Mouse (Mus musculus) kidney, postnatal 25 days (tissue): ENCODE results near the gene Atox1.
"Not testable (repeated sequence)": the region's sequence is repeated elsewhere in the genome, so short reads cannot be mapped to it uniquely, and the experiment has no call there.

Experiments used
- DNase-seq, 2 experiments: peaks; one replicate each; pipeline ENCODE4 v3.0.0; 2021; ENCODE audit warnings: mixed read lengths in 2 of 2

The Atox1 gene

GRCm38 (mm10) chr11:55450311-55450710, 10.7 kb downstream of the Atox1 start:
- no peak for DNase-seq

- DNase-seq = peak; percentile 68 to 84
Observed at GRCm38 (mm10) chr11:55449531-55449930, 11.5 kb downstream of the Atox1 start.

- DNase-seq = peak; percentile 80 to 86
Observed at GRCm38 (mm10) chr11:55446579-55446978, 14.5 kb downstream of the Atox1 start.

GRCm38 (mm10) chr11:55444772-55445171, 16.3 kb downstream of the Atox1 start:
- peak in 1 of 2 experiments; percentile 65 for DNase-seq

DNA sequence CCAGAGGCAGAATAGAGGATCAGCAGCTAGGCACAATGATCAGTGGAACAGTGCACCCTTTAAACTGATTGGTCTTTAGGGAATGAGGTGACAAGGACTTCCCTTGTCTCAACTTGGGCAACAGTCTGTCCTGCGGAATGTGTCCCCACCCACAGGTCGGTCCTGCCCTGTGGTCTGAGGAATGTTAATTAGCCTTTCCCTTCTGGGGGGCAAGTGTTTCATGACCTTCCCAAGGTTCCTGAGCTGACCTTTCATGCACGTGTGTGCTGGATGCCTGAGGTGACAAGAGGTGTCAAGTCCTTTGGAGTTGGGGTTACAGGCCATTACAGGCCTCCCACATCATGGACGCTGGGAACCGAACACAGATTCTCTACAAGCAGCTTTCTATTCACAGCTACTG, 21.3 kb downstream of the Atox1 start:
- DNase-seq = no peak

DNA sequence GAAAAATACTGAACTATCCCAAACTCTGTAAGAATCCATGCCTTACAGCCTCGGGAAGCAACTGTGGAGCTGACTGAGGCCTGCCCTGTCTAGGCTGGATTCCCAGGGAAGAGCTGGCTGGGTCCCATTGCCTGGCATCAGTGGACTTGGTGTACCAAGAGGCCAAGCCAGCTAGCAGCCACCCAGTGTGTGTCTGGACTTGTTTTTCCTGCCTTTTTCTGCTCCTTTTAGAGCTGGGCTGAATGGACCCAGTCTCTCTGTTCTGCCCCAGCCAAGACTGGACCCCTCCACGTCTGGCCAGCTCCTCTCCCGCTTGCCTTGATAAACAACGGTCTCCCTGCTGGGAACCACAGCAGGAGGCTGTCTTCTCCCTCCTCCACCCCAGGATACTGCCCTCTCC, 23.0 kb downstream of the Atox1 start:
- no peak for DNase-seq

DNA sequence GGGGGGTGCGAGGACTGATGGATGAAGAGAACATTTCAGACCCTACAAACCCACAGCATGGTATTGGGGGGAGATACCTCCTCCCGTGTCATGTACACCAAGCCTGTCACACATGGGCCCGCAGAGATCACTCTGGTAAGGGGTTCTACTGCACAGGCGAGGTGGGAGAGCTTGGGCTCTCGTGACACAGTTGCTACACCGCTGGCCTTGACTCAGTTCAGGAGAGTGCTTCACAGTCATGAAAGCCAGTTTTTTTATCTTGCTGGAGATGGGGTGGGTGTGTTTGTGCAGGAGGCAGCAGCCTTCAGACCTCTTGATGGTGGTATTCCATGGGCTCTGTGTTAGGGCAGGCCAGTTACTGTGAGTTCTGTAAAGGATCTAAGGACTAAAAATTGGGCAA, 24.9 kb downstream of the Atox1 start:
- no peak for DNase-seq

GRCm38 (mm10) chr11:55432981-55433380, 28.1 kb downstream of the Atox1 start:
- DNase-seq = no peak

DNA sequence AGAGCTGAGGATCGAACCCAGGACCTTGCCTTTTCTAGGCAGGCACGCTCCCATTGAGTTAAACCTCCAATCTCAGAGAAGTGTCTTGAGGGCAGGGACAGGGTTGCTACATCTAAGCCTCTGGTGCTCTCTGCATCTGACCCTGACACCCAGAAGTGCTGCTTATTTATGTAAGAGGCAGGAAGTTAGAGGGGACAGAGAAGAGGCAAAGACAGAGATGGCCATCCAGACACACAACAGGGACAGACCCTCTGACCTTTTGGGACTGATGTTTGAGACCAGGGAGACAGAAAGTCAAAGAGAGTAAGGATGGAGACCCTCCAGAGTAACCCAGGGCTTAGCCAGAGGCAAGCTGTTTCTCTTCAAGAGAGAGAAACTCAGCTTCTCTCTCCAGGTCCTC, 31.1 kb downstream of the Atox1 start:
- no peak for DNase-seq

GRCm38 (mm10) chr11:55428186-55429012, 32.6 kb downstream of the Atox1 start:
- DNase-seq = peak; percentile 93 to 95

DNA sequence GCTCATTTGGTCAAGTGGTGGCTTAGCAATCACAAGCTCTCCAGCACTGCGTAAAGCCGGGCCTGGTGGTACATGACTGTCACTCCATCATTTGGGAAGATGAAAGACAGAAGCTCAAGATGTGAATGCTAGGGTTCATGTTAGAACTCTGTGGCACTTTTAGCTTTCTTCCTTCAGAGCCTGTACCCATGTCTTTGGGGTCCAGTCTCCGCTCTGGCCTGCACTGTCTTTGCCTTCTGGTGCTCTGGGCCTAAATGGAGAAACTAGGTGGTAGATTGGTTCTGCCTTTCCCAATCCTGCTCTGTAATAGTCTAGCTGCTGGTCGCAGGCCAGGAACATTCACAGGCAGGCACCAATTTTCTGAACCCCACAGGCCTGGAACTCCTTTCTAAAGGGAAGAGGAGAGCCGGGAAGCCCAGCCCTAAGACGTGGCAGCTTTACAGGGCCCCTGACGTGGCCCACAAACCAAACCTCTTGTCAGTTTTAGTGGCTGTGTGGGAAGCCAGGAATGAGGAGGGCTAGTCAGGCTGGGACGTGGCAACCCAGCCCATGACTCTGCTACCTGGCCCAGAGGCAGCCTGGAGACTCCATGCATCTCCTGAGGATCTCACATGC, 36.2 kb downstream of the Atox1 start:
- DNase-seq = no peak

DNA sequence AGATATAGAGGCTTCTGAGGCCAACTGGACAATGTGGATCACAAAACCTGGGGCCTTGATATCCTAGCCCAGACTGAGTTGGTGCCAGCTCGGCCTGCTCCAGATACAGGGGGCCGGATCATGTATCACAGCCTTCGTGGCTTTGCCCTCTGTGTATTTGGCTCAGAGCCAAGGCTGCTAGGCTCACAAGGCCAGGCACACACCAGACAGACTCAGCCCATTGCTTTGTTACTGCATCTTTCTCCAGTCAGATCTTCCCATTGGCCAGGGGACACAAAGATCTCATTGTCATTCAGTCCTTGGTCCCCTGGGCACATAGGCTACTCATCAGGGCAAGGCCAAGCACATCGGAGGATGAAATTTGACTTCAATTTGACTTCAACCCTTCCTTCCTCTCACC, 37.3 kb downstream of the Atox1 start:
- DNase-seq = peak in 1 of 2 experiments; percentile 52

DNA sequence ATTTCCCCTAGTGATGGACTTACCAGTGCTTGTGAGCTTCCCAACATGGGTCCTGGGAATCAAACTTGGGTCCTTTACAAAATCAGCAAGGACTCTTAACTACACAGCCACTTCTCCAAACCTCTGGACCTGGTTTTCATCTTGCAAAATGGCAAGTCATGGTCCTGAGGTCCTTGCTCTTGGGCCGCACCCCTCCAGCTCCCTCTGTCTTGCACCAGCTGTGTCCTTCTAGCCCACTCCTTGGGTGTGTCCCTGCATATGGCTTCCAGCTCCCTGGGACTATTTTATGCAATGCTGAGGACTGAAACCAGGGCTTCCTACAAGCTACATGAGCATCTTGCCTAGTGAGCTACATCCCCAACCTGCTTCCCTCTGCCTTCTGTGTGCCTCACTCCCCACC, 38.1 kb downstream of the Atox1 start, which contains the start of gene Sparc:
Sparc (minus strand) TSS at position 206 of the 400 bp plus-strand sequence.
- DNase-seq = no peak

- DNase-seq = peak; percentile 76 to 81
Observed at GRCm38 (mm10) chr11:55419678-55420307, 41.2 kb downstream of the Atox1 start.

- DNase-seq = peak in 1 of 2 experiments; percentile 29
Observed at GRCm38 (mm10) chr11:55419296-55419677, 41.8 kb downstream of the Atox1 start.

GRCm38 (mm10) chr11:55418704-55419061, 42.4 kb downstream of the Atox1 start:
- no peak for DNase-seq

- peak; percentile 69 to 78 for DNase-seq
Observed at GRCm38 (mm10) chr11:55417898-55418703, 42.9 kb downstream of the Atox1 start.

- no peak for DNase-seq
Observed at GRCm38 (mm10) chr11:55416609-55417265, 44.3 kb downstream of the Atox1 start.

DNA sequence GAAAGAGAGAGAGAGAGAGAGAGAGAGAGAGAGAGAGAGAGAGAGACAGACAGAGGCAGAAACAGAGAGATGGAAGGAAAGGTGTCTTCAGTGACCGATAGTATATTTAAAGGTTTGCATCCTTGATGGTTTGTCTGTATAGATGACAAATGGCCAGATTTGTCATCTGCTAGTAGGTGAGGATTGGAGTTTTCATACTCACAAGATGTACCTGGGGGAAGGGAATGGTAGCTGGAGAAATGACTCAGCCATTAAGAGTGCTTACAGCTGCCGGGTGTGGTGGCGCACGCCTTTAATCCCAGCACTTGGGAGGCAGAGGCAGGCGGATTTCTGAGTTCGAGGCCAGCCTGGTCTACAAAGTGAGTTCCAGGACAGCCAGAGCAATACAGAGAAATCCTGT, 45.3 kb downstream of the Atox1 start:
- DNase-seq = not testable (repeated sequence)

DNA sequence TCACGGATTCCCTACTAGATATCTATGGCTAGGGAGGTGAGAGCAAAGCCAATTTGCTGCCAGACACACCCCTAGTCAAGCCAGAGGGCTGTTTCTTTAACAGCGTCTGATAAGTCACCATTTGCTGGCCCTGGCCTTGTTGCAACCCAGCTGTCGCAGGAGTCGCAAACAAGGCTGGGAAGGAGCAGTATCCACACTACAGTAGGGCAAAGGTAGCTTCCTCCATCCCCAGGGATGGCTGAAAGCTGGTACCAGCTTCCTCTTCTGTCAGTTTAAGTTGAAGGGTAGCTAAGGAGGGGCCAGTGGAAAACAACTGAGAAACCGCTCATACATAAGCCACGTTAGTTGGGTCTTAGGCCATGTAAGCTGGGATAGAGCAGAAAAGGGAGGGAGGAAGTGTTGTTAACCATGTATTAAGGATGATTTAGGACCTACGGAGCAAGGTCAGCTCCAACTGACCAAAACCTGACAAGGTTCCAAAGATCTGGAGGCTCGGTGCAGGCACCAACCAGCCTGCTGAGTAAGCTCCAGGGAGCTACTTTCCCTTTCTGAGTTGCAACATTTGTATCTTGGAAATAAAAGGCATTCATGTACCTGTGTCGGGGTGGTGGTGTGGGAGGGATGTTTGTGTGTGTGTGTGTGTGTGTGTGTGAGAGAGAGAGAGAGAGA, 45.9 kb downstream of the Atox1 start:
- peak; percentile 36 to 66 for DNase-seq

GRCm38 (mm10) chr11:55414314-55414713, 46.7 kb downstream of the Atox1 start:
- DNase-seq = peak; percentile 48 to 70

DNA sequence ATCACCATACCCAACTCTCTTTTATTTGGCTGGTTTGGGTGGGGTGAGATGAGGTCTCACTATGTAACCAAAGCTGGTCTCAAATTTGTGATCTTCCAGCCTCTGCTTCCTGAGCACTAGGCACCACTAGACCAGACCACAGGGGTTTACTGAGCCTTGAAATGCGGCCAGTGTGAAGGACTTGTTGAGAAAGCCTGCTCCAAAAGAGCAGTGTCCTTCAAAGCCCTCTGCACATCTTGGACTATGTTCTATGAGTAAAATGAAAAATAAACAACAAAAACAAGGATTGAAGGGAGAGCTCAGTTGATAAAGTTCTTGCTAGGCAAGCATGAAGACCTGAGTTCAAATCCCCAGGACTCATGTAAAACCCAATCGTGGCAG, 47.6 kb downstream of the Atox1 start:
- DNase-seq = no peak
